Mouse (Mus musculus): Measurements from ENCODE around the gene Zdhhc6. TPM values are rescaled to one million over a fixed set of nuclear protein-coding genes. Genes with fewer than 3 reads are reported as not detected.

Zdhhc6 gene
- polyA plus RNA-seq, 1 experiment = 27.5 TPM

DNA sequence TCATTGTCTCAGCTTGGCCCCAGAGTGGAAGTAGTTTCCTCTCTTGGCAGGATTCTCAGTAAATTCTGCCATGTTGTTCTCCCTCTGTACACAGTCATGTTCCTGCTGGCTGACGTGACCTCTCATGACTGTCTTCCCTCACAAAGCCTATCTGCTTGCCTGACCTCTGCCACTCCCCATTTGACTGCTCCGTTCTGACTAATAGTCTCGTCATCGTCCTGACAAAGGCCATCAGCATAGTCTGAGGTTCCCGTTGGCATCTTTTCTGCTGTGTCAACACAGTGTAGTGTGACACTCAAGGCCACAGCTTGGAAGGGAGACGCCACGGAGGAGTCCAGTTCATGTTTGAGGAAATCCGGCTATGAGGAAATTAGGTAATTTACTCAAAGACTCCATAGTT lies 83.7 kb downstream of the Zdhhc6 start:
- Histone ChIP-seq H3K4me1 (ENCODE audit: control insufficient read depth, insufficient read depth, insufficient read length, low read length) (peaks cover 3% of the 10 kb centered on the region), H3K27ac (replicated peaks; ENCODE audit: low read depth, low read length) (no peak overlapping the region), H3K4me3 (ENCODE audit: insufficient read depth, low read depth, low read length) (no peak overlapping the region)

DNA sequence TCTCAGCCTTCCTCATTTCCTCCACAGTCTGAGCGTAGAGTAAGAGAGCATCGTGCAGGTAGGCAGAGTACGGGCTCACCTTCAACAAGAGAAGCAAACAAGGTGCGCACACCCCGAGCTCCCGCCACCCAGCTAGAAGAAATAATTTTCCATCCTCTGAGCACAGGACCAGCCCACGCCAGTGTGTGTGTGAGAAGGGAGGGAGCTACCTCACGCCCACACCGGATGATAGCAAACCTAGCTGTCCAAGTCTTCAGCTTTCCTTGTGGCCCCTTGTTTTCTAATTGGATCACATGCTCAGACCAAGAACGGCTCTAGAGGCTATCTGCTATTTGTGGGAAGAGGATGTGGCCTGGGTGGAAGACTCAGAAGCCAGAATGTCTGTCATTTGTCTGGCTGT lies 84.8 kb downstream of the Zdhhc6 start:
- Histone ChIP-seq H3K4me3 (ENCODE audit: insufficient read depth, low read depth, low read length) (no peak overlapping the region), H3K4me1 (ENCODE audit: control insufficient read depth, insufficient read depth, insufficient read length, low read length) (peaks cover 3% of the 10 kb centered on the region), H3K27ac (replicated peaks; ENCODE audit: low read depth, low read length) (no peak overlapping the region)

DNA sequence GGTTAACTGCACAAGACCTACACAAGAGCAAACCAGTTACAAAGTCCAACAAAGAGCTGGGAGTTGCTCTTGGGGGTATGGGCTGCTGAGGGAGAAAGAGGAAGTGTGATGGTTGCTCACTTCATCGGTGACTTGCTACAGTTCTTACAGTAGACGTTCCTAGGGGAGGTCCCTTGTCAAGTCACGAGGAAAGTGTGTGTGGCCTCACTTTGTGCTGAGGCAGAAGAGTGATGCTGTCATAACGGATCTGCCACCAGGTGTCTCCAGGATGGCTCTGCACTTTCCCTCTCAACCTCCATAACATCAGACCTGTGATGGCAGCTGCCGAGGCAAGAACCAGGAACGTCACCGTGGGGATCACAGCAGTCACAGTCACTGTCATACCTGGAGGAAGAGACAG lies 88.7 kb downstream of the Zdhhc6 start:
- H3K4me3 ChIP-seq (ENCODE audit: insufficient read depth, low read depth, low read length) = no peak overlapping the region
- H3K4me1 ChIP-seq (ENCODE audit: control insufficient read depth, insufficient read depth, insufficient read length, low read length) = peaks cover 1% of the 10 kb centered on the region
- H3K27ac ChIP-seq (replicated peaks; ENCODE audit: low read depth, low read length) = no peak overlapping the region

DNA sequence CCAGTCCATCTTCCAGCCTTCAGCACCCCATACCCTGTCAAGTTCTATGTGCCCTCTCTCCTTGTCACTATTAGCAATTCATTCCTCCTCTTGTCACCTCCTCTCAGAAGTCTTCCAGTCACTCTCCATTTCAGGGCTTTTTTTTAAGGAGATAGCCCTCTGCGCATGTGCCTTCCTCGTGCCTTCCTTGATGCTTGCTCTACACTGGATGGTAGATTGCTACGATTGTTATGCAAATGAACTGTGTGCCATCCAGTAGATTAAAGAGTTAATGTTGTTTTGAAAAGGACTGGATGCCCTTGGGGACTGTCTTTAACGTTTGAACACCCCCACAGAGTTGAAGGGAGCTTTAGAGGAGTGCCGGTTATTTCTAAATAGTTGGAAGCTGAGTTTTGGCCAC lies 89.2 kb downstream of the Zdhhc6 start:
- Histone ChIP-seq H3K4me1 (ENCODE audit: control insufficient read depth, insufficient read depth, insufficient read length, low read length) (no peaks in the 10 kb centered on the region), H3K4me3 (ENCODE audit: insufficient read depth, low read depth, low read length) (no peak overlapping the region), H3K27ac (replicated peaks; ENCODE audit: low read depth, low read length) (no peak overlapping the region)

DNA sequence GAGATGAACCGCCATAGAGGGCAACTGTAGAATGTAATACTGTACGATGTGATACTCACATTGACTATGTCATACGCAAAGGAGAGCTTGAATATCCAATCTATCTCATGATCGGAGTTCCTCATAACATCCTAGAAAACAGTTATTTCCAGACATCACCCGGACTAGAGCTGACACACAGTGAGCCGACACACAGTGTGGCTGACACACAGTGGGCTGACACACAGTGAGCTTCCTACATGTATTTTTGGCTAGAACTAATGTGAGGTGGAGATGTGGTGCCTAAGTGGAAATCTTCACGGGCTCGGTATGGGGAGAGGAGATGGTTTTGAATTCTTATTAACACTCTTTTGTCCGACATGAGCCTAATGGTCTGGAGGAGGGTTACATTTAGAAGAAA lies 93.6 kb downstream of the Zdhhc6 start:
- H3K4me3 ChIP-seq (ENCODE audit: insufficient read depth, low read depth, low read length) = no peak overlapping the region
- H3K4me1 ChIP-seq (ENCODE audit: control insufficient read depth, insufficient read depth, insufficient read length, low read length) = no peaks in the 10 kb centered on the region
- no peak overlapping the region for H3K27ac ChIP-seq (replicated peaks; ENCODE audit: low read depth, low read length)

Other genes with a start within 250 kb of the Zdhhc6 start
- gene Gpam, start 188.8 kb downstream of the Zdhhc6 start, polyA plus RNA-seq (2012; ENCODE audit: insufficient read depth, insufficient read length, missing spikeins) = 110 and 122 TPM in 2 replicates
- not detected in 2 replicates for gene Tectb, start 135.3 kb downstream of the Zdhhc6 start, polyA plus RNA-seq (2012; ENCODE audit: insufficient read depth, insufficient read length, missing spikeins)
- not detected in 2 replicates for gene Gucy2g, start 74.8 kb downstream of the Zdhhc6 start, polyA plus RNA-seq (2012; ENCODE audit: insufficient read depth, insufficient read length, missing spikeins)
- 279 and 449 TPM in 2 replicates for gene Acsl5, start 64.1 kb downstream of the Zdhhc6 start, polyA plus RNA-seq (2012; ENCODE audit: insufficient read depth, insufficient read length, missing spikeins)
- gene Vti1a, start 263 bp upstream of the Zdhhc6 start, polyA plus RNA-seq (2012; ENCODE audit: insufficient read depth, insufficient read length, missing spikeins) = 14.5 and 17.8 TPM in 2 replicates